ENCODE assay signal across 8 mouse cellular contexts in the genomic region with DNA sequence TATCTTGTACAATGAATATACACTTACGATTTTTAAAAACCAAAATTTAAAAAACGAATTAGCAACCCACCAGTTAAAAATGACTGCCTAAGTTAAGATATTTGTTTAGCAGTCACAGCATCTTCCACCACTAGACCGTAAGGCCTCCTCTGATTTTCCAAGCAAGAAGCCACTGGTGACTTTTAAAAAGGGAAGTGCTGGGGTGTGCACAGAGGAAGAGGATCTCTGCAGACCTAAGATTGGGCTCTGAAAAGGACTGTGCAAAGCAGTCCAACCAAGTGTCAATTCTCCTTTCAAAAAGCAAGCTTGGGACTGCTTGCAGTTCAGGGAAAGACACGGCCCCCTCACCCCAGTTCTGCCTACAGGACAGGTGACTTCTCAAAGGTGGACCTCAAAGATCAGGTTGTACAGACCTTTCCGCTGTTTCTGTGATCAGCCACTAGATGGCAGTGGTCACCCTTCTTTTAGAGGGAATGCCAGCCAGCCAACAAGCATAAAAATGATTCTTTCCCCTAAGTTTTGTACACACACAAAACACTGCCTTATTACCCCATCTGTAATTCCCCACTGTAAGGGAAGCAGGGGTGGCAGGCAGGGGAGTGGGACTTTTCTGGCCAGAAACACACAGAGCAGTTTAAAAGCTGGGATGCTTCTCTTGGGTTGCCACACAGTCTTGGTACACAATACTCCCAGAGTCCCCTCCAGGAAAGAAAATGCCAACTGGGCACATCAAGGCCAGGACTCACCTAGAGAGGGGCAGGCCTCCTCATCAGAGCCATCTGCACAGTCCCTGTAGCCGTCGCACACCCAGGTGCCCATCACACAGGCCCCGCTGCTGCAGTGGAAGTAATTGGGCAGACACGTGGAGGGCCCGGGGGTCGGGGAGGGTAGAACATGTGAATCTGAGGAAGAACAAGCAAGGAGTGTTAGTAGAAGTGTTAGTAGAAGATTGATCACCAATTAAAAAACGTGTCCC.
DNase-seq lines count a peak whose midpoint lies in the region; ATAC-seq and TF ChIP-seq lines count a peak whose summit lies in the region.

No protein-coding gene starts in this region.

- H3K27ac ChIP-seq in heart, embryonic 11.5 days (ENCODE audit: low read depth, low read length): no peak overlapping the region
- no peak overlapping the region for H3K27ac ChIP-seq in kidney, embryonic 14.5 days (ENCODE audit: low read depth, low read length)
- H3K27ac ChIP-seq in midbrain, embryonic 10.5 days (replicated peaks): peak overlapping the region; percentile 29
- no peak overlapping the region for H3K27ac ChIP-seq in stomach, postnatal 0 days (replicated peaks)

- no peak overlapping the region for H3K9ac ChIP-seq in heart, embryonic 11.5 days (ENCODE audit: low read depth, low read length)
- no peak overlapping the region for H3K9ac ChIP-seq in kidney, embryonic 14.5 days (ENCODE audit: low read depth, low read length)
- no peak overlapping the region for H3K9ac ChIP-seq in stomach, postnatal 0 days (ENCODE audit: low read length)

- no peak overlapping the region for H3K4me2 ChIP-seq in heart, embryonic 11.5 days
- no peak overlapping the region for H3K4me2 ChIP-seq in kidney, embryonic 14.5 days (replicated peaks; ENCODE audit: low read depth, low read length)
- H3K4me2 ChIP-seq in stomach, postnatal 0 days (replicated peaks; ENCODE audit: low read depth): no peak overlapping the region

- no peak for TF ChIP-seq EP300 in stomach, postnatal 0 days (optimal IDR thresholded peaks at IDR 0.05)

- no peak overlapping the region for H3K4me3 ChIP-seq in heart, embryonic 11.5 days (ENCODE audit: low read depth, low read length)
- no peak overlapping the region for H3K4me3 ChIP-seq in kidney, embryonic 14.5 days (ENCODE audit: low read length)
- H3K4me3 ChIP-seq in midbrain, embryonic 10.5 days: no peak overlapping the region
- no peak overlapping the region for H3K4me3 ChIP-seq in stomach, postnatal 0 days (ENCODE audit: low read depth, low read length)

- DNase-seq in heart, adult 9 months (ENCODE audit: low spot score in 2 of 2): peak; percentile 14 to 18
- DNase-seq in CD4-positive, CD25-positive, alpha-beta regulatory T cell, adult 2 months (ENCODE audit: low read depth, low spot score): peak; percentile 74
- peak; percentile 80 for DNase-seq in brain, adult 2 months (ENCODE audit: low read depth, low spot score)
- peak; percentile 50 for DNase-seq in midbrain, embryonic 10.5 days (ENCODE audit: low spot score)
- DNase-seq in stomach, postnatal 0 days (ENCODE audit: low spot score): peak; percentile 52

- TF ChIP-seq CTCF in stomach, postnatal 0 days (IDR thresholded peaks at IDR 0.05; ENCODE audit: low read depth): peak; percentile 93

- no peaks in the 10 kb centered on the region for H3K9me3 ChIP-seq in heart, embryonic 11.5 days (replicated peaks; ENCODE audit: control insufficient read depth, low read length)
- no peaks in the 10 kb centered on the region for H3K9me3 ChIP-seq in kidney, embryonic 14.5 days (ENCODE audit: control insufficient read depth, low read length)
- no peaks in the 10 kb centered on the region for H3K9me3 ChIP-seq in midbrain, embryonic 10.5 days (replicated peaks)
- H3K9me3 ChIP-seq in stomach, postnatal 0 days (ENCODE audit: control insufficient read depth, low read length): no peaks in the 10 kb centered on the region

- ATAC-seq in heart, embryonic 11.5 days (replicated peaks; ENCODE audit: insufficient number of reproducible peaks, low FRiP score, low TSS enrichment): no peak
- ATAC-seq in erythroblast, adult 5-6 weeks (replicated peaks; ENCODE audit: low FRiP score, poor library complexity, severe bottlenecking): 0 out of 2 replicates have a peak, but pooled peaks have one; percentile 30
- peak; percentile 30; the same call in 1 of the 2 replicates for ATAC-seq in kidney, embryonic 14.5 days (ENCODE audit: low FRiP score, low TSS enrichment)
- peak; percentile 34 for ATAC-seq in stomach, postnatal 0 days (ENCODE audit: low FRiP score, low TSS enrichment)

- no peaks in the 10 kb centered on the region for H3K4me1 ChIP-seq in heart, embryonic 11.5 days (ENCODE audit: control insufficient read depth, insufficient read depth, low read length)
- H3K4me1 ChIP-seq in kidney, embryonic 14.5 days (ENCODE audit: control insufficient read depth, insufficient read depth, low read length): no peaks in the 10 kb centered on the region
- peaks cover 8% of the 10 kb centered on the region for H3K4me1 ChIP-seq in midbrain, embryonic 10.5 days
- no peaks in the 10 kb centered on the region for H3K4me1 ChIP-seq in stomach, postnatal 0 days (replicated peaks; ENCODE audit: control insufficient read depth, insufficient read depth)

- WGBS in heart, embryonic 11.5 days (ENCODE audit: insufficient replicate concordance): 67% methylated on average over 12 of the region's 12 CpGs
- 65% methylated on average over 12 of the region's 12 CpGs for WGBS in kidney, embryonic 14.5 days
- 74% methylated on average over 12 of the region's 12 CpGs for WGBS in midbrain, embryonic 10.5 days
- WGBS in stomach, postnatal 0 days: 67% methylated on average over 12 of the region's 12 CpGs

- no peaks in the 10 kb centered on the region; the same call in 1 of the 2 replicates for H3K36me3 ChIP-seq in heart, embryonic 11.5 days (ENCODE audit: control insufficient read depth, insufficient read depth, low read length)
- H3K36me3 ChIP-seq in kidney, embryonic 14.5 days (ENCODE audit: control insufficient read depth, insufficient read depth, low read length): no peaks in the 10 kb centered on the region
- no peaks in the 10 kb centered on the region for H3K36me3 ChIP-seq in midbrain, embryonic 10.5 days
- 0 out of 2 replicates have a peak, but pooled peaks cover 3% of the 10 kb centered on the region for H3K36me3 ChIP-seq in stomach, postnatal 0 days (ENCODE audit: control insufficient read depth, insufficient read depth, low read length)

- no peaks in the 10 kb centered on the region for H3K27me3 ChIP-seq in heart, embryonic 11.5 days (ENCODE audit: control insufficient read depth, insufficient read depth, low read length)
- no peaks in the 10 kb centered on the region for H3K27me3 ChIP-seq in kidney, embryonic 14.5 days (ENCODE audit: control insufficient read depth, insufficient read depth, low read length)
- peaks cover 36% of the 10 kb centered on the region for H3K27me3 ChIP-seq in midbrain, embryonic 10.5 days (ENCODE audit: low read depth, poor library complexity, severe bottlenecking)
- no peaks in the 10 kb centered on the region for H3K27me3 ChIP-seq in stomach, postnatal 0 days (ENCODE audit: control insufficient read depth, insufficient read depth, low read length)

Comparison
In these comparisons a context has a peak if more than half of its experiments do, and no peak if none do; other contexts are left out.
1. DNase-seq: peak in every context shown above with its lines; median percentile 80 in brain, adult 2 months; 74 in CD4-positive, CD25-positive, alpha-beta regulatory T cell, adult 2 months; 52 in stomach, postnatal 0 days; 50 in midbrain, embryonic 10.5 days; 16 in heart, adult 9 months.